15 mouse cellular contexts compared by ENCODE assay signal in genomic region chr2:58403481-58403880, GRCm38 (mm10). TPM values are rescaled to one million over a fixed set of nuclear protein-coding genes. Genes with fewer than 3 reads are reported as not detected.
A peak's percentile ranks its signal among the peaks of the same experiment; 100 is the strongest.
DNase-seq lines count a peak whose midpoint lies in the region.
"Had no signal": no experiment of that assay in that cellular context is flagged by ENCODE, and none has a peak within 500 bp of the region (broad histone marks: within the 10 kb centered on the region; RNA-seq: fewer than 3 reads in every experiment).

No protein-coding gene starts in this region.

- peak; percentile 68 to 75 for DNase-seq in adrenal gland, adult (ENCODE audit: inconsistent age in 2 of 2, low spot score in 1 of 2)
- DNase-seq in adrenal gland, postnatal 10 days, result no peak
- DNase-seq in adrenal gland, adult 8-10 months, result peak; percentile 44
- no peak for DNase-seq in adrenal gland, postnatal 4 days (ENCODE audit: low spot score in 2 of 2)
- DNase-seq in adrenal gland, postnatal 36 days, result peak; percentile 40 to 60
- DNase-seq in ovary, adult 18-20 months (ENCODE audit: low spot score), result no peak
- DNase-seq: B cell, adult 2 months; cerebellum, adult 11 months; cerebellum, adult 18-20 months; cerebellum, adult 8-10 months; cerebellum, adult 9-11 months; cerebellum, postnatal 14 days; cerebellum, postnatal 36 days; embryo, embryonic 11 days had no signal

RNA-seq across cellular contexts. Expression of gene Acvr1c, which starts 45.8 kb away (rescaled TPM):
- total RNA-seq in adrenal gland, postnatal 10 days (2021), result 10 to 100 TPM; 36.1 to 36.2 TPM
- total RNA-seq in adrenal gland, adult 8-10 months (2022), result 10 to 100 TPM in 3 of 4 experiments, 1 to 10 TPM in 1; 9.1 to 16.3 (median 13.2) TPM
- 10 to 100 TPM in 1 of 2 experiments, 1 to 10 TPM in 1; 9.3 to 11.3 TPM for total RNA-seq in adrenal gland, postnatal 4 days (2021)
- 10 to 100 TPM; 17.9 to 35.5 TPM for total RNA-seq in adrenal gland, postnatal 36 days (2021)
- total RNA-seq: common myeloid progenitor, adult 5-6 weeks had no signal

Comparison
In these comparisons a context has a peak if more than half of its experiments do, and no peak if none do; other contexts are left out.
1. DNase-seq: peak in adrenal gland, adult (2 of 2), adrenal gland, adult 8-10 months (single experiment) and adrenal gland, postnatal 36 days (2 of 2); none in adrenal gland, postnatal 10 days (single experiment), adrenal gland, postnatal 4 days (0 of 2) and ovary, adult 18-20 months (single experiment).